Mouse (Mus musculus) intestine, postnatal 0 days (tissue): ENCODE data around the gene Dcun1d1. TPM values are rescaled to one million over a fixed set of nuclear protein-coding genes. Genes with fewer than 3 reads are reported as not detected.

ENCODE experiments used
- ATAC-seq: fragments of 200-750 bp; cut with Nextera tagmentation; 2 replicates; pipeline ENCODE4 v1.8.0; 2017; ENCODE audit warnings: mild to moderate bottlenecking, moderate TSS enrichment, moderate library complexity
- H3K27ac ChIP-seq: fragments of 300-500 bp; sonication (generic); 2 replicates; pipeline ENCODE4 v1.5.1; 2014; ENCODE audit warnings: mild to moderate bottlenecking, low read depth, low read length, moderate library complexity
- H3K27me3 ChIP-seq: fragments of 300-500 bp; sonication (generic); replicated peaks from 2 replicates; pipeline ENCODE4 v1.6.1; 2014; ENCODE audit warnings: low read length, mixed read lengths; ENCODE audit not compliant: control insufficient read depth, insufficient read depth
- H3K36me3 ChIP-seq: fragments of 300-500 bp; sonication (generic); 2 replicates; pipeline ENCODE4 v1.6.1; 2014; ENCODE audit warnings: mild to moderate bottlenecking, moderate library complexity; ENCODE audit not compliant: control insufficient read depth, insufficient read depth
- H3K4me1 ChIP-seq: fragments of 300-500 bp; sonication (generic); replicated peaks from 2 replicates; pipeline ENCODE4 v1.6.1; 2014; ENCODE audit warnings: antibody characterized with exemption, low read length, mixed read lengths; ENCODE audit not compliant: control insufficient read depth, insufficient read depth
- H3K4me2 ChIP-seq: fragments of 300-500 bp; sonication (generic); replicated peaks from 2 replicates; pipeline ENCODE4 v1.6.1; 2014; ENCODE audit warnings: low read depth, mild to moderate bottlenecking, moderate library complexity
- H3K4me3 ChIP-seq: fragments of 300-500 bp; sonication (generic); 2 replicates; pipeline ENCODE4 v1.5.1; 2014; ENCODE audit warnings: low read depth, low read length
- H3K9ac ChIP-seq: fragments of 300-500 bp; sonication (generic); 2 replicates; pipeline ENCODE4 v1.6.1; 2014; ENCODE audit warnings: mild to moderate bottlenecking, low read depth, low read length
- H3K9me3 ChIP-seq: fragments of 300-500 bp; sonication (generic); 2 replicates; pipeline ENCODE4 v1.6.1; 2016; ENCODE audit warnings: mixed run types; ENCODE audit not compliant: control insufficient read depth
- CTCF ChIP-seq: sonication (generic); IDR thresholded peaks from 2 replicates; pipeline ENCODE4 v1.5.1; 2016; ENCODE audit warnings: low read depth, mild to moderate bottlenecking, control low read depth, antibody characterized with exemption, moderate library complexity
- WGBS: fragments of 180-500 bp; shearing (Covaris S2); extraction: QIAGEN DNeasy Blood & Tissue Kit; methylation state at CpG from one replicate; pipeline ENCODE4 v1.1.7; 2014; 5-methylcytosine and 5-hydroxymethylcytosine counted together
- polyA plus RNA-seq: library from polyadenylated mRNA; unstranded; fragments of >200 nt; fragmentation: Nextera tagmentation; extraction: Ambion mirVana; gene quantifications from 2 replicates; pipeline ENCODE4 v1.2.1, GENCODE M21; 2015

Gene Dcun1d1
- polyA plus RNA-seq, 1 experiment from 2014 or later: 64.8 TPM

DNA sequence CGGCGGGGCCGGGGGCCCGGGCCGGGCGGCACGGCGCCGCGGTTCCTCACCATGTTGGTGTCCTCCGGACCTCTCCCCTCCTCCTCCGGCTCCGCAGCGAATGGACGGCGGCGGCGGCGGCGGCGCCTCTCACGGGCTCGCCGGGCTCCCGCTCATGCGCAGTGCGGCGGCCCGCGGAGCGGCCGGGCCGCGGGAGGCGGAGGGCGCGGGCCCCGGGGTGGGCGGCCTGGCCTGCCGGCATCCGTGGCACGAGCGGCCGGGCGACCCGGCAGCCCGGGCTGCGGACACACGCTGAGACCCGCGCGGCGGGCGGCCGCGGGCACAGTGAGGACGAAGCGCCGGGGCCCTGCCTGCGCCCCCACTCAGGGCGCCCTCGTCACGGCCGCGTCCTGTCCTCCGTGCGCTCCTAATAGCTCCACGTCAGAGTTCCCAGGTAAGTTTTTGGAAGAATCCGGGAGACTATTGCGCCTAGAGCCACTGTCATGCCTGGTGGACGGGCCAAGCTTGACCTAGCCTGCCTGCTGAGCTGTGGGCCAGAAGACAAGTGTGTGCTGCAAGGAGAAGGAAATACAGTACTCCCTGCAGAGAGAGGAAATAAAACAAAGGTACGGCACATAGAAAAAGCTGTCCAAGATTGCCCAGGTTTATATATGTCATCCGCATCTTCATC, 4.4 kb downstream of the Dcun1d1 start:
- Histone ChIP-seq H3K36me3 (peaks cover 5% of the 10 kb centered on the region; the same call in 1 of the 2 replicates), H3K9ac (peak overlapping the region; percentile 95), H3K4me1 (peaks cover 8% of the 10 kb centered on the region; the same call in 1 of the 2 replicates), H3K27me3 (no peaks in the 10 kb centered on the region), H3K4me2 (peak overlapping the region; percentile 81), H3K27ac (peak overlapping the region; percentile 96), H3K9me3 (no peaks in the 10 kb centered on the region), H3K4me3 (peak overlapping the region; percentile 89)
- ATAC-seq: peak; percentile 89
- TF ChIP-seq CTCF: no peak
- WGBS: under 1% methylated on average over 63 of the region's 73 CpGs

DNA sequence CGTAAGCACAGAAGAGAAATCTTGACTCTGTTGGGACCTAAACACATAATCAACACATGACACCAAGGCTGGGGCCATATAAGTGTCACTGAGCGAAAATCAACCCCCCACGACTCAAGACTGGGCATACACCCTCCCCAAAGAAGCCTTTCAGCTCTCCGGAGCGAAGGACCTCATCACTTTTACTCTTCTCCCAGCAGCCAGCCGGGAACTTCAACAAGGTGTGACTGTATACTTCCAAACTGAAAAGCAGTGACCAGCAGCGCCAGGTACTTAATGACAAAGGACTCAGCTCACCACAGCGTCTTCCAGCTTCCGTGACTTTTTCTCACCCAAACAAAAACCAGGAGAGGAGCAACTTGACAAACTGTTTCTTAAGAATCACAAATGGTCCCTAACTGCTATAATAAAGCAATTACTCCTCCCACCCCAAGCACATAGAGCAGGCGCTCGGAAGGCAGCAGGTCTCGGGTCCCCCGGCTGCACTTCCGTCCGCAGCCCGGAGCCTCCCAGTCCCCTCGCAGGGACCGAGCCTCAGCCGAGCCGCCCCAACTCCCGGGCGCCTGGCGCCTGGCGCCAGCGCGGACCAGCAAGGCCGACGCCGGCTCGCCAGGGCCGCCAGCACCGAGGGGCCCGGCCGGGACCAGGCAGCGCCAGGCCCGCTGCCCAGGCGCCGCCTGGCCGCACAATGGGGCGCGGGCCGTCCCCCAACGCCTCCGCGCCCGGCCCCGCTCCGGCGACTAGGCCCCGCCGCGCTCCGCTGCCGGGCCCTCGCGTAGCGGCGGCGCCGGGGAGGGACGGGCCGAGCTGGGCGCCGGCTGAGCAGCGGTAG, 5.1 kb downstream of the Dcun1d1 start:
- Histone ChIP-seq H3K9ac (peak overlapping the region; percentile 95), H3K4me2 (peak overlapping the region; percentile 81), H3K36me3 (no peaks in the 10 kb centered on the region), H3K4me1 (peaks cover 8% of the 10 kb centered on the region; the same call in 1 of the 2 replicates), H3K9me3 (no peaks in the 10 kb centered on the region), H3K27ac (peak overlapping the region; percentile 96), H3K4me3 (peak overlapping the region; percentile 89), H3K27me3 (no peaks in the 10 kb centered on the region)
- ATAC-seq: peak; percentile 85
- under 1% methylated on average over 60 of the region's 65 CpGs for WGBS
- TF ChIP-seq CTCF: no peak

DNA sequence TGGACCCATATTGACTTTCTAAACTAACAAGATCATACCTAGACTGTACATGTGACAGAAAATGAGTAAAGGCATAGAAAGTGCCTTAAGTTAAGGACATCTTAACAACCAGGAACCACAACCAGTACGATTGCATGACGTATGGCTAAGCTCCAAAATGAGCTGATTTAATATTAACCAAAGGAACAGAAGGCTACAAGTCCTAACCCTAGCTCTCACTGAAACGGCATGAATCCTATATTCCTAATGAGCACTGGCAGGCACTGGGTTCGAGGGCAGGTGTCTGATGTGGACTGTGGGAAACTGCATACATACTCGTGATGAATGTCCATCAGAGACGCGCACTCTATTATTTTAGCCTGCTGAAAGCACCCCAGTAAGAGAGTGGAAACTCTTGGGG, 5.9 kb downstream of the Dcun1d1 start:
- peak overlapping the region; percentile 95 for H3K9ac ChIP-seq
- H3K9me3 ChIP-seq: no peaks in the 10 kb centered on the region
- peaks cover 8% of the 10 kb centered on the region; the same call in 1 of the 2 replicates for H3K4me1 ChIP-seq
- 12% methylated on average over 7 of the region's 7 CpGs for WGBS
- H3K4me2 ChIP-seq: peak overlapping the region; percentile 81
- H3K36me3 ChIP-seq: no peaks in the 10 kb centered on the region
- H3K4me3 ChIP-seq: peak overlapping the region; percentile 89
- H3K27ac ChIP-seq: peak overlapping the region; percentile 96
- no peaks in the 10 kb centered on the region for H3K27me3 ChIP-seq
- no peak for TF ChIP-seq CTCF
- no peak for ATAC-seq

DNA sequence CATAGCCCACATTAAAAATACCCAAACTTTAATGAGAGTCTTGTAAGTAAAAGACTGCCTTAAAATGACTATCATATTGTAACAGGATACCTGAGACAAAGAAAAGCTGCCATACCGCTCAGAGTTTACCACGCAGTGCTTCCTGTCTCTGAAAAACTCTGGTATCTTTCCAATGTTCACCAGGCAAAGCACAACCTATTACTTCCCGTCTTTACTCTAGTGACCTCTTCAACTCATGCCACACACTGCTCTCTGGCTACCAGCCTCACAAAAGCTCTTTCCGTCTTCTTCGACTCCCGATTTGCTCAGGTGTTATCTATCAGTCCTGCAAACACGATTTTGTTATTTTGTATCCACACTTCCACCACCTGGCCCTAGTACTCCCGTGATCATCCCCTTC, 7.4 kb downstream of the Dcun1d1 start:
- WGBS: 40% methylated on average over 8 of the region's 8 CpGs
- H3K9ac ChIP-seq: no peak overlapping the region
- no peaks in the 10 kb centered on the region for H3K36me3 ChIP-seq
- H3K27me3 ChIP-seq: no peaks in the 10 kb centered on the region
- no peak for TF ChIP-seq CTCF
- no peak overlapping the region for H3K27ac ChIP-seq
- H3K9me3 ChIP-seq: no peaks in the 10 kb centered on the region
- ATAC-seq: no peak
- no peak overlapping the region for H3K4me3 ChIP-seq
- 0 out of 2 replicates have a peak overlapping the region, but pooled peaks have one; percentile 21 for H3K4me2 ChIP-seq
- H3K4me1 ChIP-seq: peaks cover 8% of the 10 kb centered on the region; the same call in 1 of the 2 replicates

DNA sequence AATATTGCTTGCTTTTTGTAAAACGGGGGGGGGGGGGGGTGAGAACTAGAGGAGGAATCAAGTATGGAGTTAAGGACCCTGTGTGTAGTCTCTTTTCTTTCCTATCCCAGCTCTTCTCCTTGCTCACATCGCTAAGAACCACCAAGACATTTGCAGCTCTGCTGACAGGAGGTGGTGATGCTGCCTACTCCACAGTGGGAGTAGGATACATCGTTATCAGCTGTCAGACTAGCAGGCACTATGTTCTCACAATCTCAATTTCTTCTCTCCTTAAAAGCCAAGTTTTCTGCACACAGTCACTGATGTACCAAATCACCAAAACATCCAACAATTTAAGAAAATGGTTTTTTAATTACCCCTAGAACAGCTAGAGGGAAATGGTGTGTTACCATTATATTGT, 7.8 kb downstream of the Dcun1d1 start:
- no peaks in the 10 kb centered on the region for H3K27me3 ChIP-seq
- TF ChIP-seq CTCF: no peak
- WGBS: 69% methylated on average over 3 of the region's 3 CpGs
- no peaks in the 10 kb centered on the region for H3K9me3 ChIP-seq
- H3K36me3 ChIP-seq: no peaks in the 10 kb centered on the region
- no peak overlapping the region for H3K9ac ChIP-seq
- H3K4me3 ChIP-seq: no peak overlapping the region
- no peak for ATAC-seq
- H3K4me1 ChIP-seq: peaks cover 8% of the 10 kb centered on the region; the same call in 1 of the 2 replicates
- no peak overlapping the region for H3K4me2 ChIP-seq
- H3K27ac ChIP-seq: no peak overlapping the region

DNA sequence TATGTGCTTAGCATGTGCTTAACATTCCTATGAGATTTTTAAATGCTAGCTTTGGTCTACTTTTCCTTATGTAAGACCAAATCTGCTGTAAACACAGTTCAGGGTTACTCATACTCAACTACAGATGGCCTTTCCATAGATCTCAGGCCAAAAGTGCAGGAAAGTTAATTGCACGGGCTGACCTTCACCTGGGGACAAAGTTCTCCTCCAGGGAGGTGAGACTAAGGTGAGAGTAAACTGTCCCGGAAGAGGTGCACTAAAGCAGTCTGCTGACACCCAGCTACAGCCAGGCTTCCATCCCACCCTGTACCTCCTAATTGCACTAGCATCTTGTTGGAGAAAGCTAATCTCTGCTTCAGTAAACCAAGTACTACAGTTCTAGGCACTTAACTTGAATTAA, 11.4 kb downstream of the Dcun1d1 start:
- H3K27me3 ChIP-seq: no peaks in the 10 kb centered on the region
- no peaks in the 10 kb centered on the region for H3K36me3 ChIP-seq
- TF ChIP-seq CTCF: no peak
- H3K9me3 ChIP-seq: no peaks in the 10 kb centered on the region
- no peak overlapping the region for H3K9ac ChIP-seq
- peaks cover 3% of the 10 kb centered on the region; the same call in 1 of the 2 replicates for H3K4me1 ChIP-seq
- ATAC-seq: peak; percentile 83
- no peak overlapping the region for H3K4me2 ChIP-seq
- H3K27ac ChIP-seq: no peak overlapping the region; the same call in 1 of the 2 replicates
- WGBS: 43% methylated on average over 2 of the region's 2 CpGs
- H3K4me3 ChIP-seq: no peak overlapping the region
